Mouse (Mus musculus) c-Kit-negative CD71-positive TER-119-positive erythroid progenitor cells, embryonic 14.5 days (primary cell): ENCODE results near the gene Ndufaf8.

Experiments
- DNase-seq: peaks from one replicate; pipeline ENCODE4 v3.0.0-alpha.2; 2013; ENCODE audit warnings: low read depth, low spot score

Gene Ndufaf8

DNA sequence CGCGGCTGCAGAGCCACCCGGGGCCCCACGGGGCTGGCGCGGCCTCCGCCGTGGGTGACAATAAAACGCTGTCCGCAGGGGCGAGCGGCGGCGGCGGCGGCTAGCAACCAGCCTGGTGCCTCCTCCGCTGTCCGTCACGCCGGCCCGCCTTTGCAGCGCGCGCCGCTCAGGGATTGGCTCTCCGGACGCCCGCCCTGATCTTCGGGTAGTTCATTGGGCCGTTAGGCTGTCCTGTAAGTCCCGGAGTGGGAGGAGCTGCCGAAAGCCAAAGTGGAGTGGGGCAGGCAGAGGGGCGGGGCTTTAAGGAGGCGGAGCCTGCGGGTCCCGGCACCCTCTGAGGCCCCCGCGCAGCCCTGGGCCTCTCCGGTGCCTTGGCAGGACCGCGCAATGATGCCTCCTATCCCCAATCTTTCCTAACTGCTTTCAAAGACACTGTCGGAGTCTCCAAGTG lies 12.0 kb upstream of the Ndufaf8 start, which contains the start of gene Cep131:
Cep131 (minus strand) TSS at position 126 of the 451 bp plus-strand sequence.
- DNase-seq = peak; percentile 96

DNA sequence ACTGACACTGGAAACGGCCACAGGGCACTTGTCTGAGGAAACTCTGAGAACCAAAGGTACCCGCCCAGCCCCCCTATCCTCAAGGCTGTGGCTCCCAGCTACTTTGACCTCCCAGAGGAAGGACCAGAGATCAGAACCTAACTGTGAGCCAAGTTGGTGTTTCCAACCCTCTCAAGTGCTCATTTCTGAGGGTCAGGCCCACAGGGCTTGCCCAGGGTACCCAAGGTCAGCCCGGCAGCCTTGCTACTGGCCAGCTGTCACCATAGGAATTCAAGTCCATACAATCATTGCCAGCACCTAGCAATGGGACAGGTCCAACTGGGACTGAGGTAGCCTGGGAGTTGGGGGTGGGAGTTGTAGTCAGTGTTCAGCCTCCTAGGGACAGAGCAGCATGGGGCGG lies 8.1 kb upstream of the Ndufaf8 start:
- DNase-seq = no peak

DNA sequence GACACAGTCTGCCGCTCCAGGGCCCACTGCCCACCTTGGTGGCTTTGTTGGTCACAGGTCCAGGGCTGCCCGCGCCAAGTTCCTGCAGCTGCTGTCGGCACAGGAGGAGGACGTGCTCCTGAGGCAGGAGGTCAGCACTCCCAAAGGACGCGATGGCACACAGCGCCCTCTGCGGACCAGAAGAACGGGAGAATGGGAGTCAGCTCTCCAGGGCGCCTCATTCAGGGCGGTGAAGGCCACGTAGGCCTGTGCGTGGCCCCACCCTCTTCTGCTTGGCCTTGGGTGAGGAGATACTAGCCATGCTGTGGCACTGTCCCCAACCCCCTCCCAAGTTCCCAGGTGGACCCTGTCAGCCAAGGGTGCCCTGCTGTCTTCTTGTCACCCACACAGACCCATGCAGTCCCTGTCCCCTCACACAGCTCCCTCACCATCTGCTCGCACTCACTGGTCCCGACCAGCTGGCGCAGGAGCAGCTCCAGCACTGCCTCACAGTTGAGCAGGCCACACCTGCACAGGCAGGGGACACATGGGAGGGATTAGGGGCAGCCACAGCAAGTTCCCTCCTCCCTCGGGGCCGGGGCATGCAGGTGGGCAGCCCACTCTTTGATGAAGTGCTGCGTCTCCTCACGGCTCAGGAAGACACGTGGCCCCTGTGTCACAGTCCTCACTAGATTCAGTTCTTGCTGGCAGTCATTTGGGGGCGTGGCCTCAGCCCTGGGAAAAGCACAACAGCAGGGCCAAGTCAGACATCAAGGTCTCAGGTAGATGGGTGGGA lies 5.7 kb upstream of the Ndufaf8 start:
- DNase-seq = no peak

DNA sequence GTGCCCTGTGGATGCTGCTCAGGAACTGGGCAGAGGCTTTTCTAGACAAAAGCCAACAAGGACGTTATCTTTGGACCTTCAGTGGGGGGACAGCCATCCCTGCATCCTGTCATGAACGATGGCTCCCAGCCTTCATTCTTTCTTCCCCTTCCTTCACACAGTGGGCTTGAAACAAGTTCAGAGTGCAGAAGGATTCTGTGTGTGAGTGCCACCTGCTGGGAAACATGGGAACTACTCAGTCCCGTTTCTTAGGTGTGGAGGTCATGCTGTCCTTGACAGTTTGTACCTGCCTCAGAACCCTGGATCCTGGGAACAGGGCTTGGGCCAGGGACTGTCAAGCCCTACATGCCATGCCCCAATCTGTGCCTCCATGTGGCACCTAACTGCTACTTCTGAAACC lies 2.3 kb downstream of the Ndufaf8 start:
- DNase-seq = peak; percentile 53

DNA sequence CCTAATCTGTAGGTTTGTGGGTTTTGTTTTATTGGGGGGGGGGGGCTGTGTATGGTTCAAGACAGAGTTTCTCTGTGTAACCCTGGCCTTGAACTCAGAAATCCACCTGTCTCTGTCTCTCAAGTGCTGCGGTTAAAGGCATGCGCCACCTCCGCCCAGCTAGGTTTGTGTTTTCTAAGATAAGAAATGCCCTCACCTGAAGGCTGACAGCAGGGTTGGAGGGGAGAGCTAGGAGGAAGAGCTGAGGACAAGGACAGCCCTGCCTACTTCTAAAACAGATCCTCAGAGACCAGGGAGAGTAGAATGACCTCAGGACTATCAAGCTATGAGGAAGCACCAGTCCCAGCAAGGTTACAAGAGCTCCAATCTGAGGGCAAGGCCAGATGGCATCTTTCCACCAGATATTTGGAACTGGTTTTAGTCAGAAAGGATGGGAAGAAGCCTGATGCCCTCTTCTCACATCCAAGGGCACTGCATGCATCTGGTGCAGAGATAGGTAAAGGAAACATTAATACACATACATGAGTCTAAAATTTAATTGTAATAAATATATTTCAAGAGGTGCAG lies 4.8 kb downstream of the Ndufaf8 start:
- no peak for DNase-seq

DNA sequence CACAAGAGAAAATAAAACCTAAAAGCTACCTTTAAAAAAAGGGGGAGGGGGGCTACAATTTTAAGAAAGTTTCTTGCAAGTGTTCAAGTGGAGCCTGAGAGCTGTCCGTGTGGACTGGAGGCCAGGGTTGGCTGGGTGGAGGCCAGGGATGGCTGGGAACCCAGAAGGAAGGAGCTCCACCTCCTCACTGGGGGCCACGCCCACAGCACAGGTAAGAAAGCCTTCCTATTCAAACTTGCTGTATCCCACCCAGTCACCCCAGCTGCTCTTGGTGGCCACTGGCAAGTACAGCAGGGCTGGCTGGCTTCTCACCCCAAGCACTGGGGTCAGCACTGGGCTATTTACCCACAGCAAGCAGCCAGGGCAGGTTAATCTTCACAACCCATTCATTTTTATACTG lies 8.3 kb downstream of the Ndufaf8 start:
- no peak for DNase-seq

DNA sequence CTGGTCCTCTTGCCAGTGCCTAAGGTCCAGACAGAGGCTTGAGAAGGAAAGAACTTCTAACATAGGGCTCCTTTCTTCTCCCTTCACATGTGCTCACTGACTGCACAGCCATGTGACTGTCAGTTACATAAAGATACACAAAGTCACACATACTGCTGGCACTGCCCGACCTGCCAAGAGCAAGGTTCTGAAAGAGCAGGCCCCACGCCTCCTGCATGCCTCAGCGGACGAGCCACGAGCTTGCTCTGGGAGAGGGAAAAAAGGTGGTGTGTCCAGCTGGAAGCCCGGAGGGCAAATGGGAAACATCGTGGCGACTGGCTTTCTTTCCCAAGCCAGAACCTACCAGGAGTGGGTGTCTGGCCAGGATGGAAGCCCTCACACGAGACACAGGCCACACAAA lies 9.1 kb downstream of the Ndufaf8 start:
- no peak for DNase-seq

DNA sequence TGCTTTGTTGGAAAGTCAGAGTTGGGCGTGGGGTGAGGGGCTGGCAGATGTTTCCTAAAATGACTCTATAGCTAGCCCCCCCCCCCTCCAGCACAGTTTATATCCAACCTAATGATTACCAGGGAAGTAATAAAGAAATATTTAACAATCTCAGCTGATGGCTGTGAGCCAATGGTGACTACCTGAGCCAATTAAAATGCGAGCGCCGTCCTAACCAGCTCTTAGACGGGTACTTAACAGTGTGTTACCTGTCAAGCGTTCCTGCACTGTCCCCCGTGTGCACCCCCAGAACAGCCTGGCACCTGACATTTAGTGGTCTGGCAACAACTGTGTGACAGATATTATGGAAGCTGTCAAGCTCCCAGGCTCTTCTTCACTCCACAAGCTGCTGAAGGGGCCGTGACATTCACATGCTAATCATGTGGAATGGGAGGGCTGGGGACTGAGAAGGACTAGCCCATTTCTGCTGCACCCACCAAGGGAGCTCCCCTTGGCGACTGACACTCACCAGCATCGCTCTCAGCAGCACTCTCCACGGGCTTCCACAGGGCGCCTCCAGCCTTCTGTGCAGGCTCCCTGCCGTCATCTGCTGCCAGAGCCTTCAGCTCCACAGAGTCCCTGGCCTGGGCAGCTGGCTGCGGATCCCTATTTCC lies 11.0 kb downstream of the Ndufaf8 start:
- DNase-seq = no peak

DNA sequence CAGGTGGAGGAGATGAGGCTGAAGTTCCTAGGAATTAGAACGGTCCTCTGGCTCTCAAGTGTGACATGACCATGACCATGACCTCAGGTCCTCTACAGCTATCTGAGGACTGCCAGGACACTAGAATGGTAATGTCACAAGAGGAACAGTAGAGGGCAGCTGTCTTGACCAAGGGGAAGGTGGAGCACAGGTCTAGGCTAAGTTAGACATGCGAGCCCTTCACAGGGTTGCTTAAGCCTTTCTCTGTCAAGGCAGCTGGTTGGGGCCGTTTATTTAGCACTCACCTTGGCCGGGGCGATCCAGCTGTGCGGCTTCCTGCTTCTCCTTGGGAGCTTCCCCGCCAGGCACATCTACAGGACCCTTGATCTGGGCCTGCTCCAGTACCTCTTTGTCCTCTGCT lies 11.8 kb downstream of the Ndufaf8 start:
- DNase-seq = no peak

DNA sequence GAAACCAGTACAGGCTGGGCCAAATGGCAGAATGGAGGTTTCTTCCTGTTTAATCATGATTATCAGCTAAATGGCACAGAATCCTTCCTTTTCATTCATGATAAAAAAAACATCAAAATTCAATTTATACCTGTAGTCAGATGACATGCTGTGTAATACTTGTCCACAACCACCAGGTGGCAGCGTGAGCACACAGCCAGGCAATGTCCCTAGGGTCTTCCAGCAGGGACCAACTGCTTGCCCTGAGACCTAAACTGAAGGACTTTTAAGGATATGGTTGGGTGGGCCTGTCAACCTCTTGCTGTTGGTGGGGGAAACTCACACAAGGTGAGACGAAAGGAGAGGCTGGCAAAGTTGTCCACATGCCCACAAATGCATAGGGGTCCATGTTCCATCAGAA lies 12.3 kb downstream of the Ndufaf8 start:
- DNase-seq = no peak

DNA sequence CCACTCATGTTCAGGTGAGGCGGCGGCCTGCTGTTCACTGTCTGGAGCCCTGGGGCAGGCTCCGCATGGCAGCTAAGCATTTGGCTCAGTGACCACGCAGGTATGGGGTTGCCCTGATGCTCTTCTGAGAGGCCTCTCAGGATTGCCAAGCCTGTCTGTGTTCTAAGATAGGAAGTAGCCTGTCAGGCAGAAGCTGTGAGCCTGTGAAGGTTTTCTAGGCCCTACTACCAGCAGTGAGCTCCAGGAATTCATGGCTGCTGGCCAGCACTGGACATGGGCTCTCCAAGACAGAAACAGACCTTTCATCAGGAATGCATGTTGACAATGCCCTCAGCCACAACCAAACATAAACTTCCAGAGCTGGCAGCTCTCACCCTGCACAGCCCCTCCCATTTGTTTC lies 13.4 kb downstream of the Ndufaf8 start:
- DNase-seq = no peak

DNA sequence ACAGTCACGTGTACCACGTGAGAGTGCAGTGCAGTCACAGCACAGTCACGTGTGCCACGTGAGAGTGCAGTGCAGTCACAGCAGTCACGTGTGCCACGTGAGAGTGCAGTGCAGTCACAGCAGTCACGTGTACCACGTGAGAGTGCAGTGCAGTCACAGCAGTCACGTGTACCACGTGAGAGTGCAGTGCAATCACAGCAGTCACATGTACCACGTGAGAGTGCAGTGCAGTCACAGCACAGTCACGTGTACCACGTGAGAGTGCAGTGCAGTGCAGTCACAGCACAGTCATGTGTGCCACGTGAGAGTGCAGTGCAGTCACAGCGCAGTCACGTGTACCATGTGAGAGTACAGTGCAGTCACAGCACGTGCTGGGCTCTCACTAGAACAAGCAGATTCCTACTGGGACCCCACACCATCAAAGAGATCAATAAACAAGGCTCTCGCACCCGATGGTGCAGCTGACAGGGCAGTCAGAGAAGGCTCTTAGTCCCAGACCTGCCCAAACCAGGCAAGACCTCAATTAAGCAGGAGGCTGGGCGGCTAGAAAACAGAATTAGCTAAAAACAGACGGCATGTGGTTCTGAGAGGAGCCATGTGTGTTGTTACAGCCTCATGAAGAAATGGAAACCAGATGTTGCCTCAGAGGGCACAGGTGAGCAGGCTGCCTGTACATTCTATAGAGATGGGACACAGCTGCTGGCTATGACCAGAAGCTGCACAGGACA lies 15.9 kb downstream of the Ndufaf8 start:
- DNase-seq = no peak

DNA sequence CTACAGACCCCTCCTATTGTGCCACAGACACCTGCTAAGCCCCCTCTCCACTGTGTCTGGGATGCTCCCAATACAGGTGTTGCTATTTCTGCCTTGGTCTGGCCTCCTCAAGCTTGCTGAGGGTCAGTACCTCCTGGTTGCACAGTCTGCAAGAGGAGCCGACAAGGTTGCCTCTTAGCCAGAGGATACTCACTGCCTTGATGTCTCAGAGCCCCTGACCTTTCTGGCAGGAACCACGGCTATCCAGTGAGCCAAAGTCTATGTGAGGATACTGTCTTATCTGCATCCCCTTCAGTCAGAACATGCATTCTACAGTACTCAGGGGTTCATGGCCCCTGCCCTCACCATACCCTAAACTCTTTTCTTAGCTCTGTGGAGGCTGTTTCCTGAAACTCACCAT lies 18.9 kb downstream of the Ndufaf8 start:
- DNase-seq = no peak

DNA sequence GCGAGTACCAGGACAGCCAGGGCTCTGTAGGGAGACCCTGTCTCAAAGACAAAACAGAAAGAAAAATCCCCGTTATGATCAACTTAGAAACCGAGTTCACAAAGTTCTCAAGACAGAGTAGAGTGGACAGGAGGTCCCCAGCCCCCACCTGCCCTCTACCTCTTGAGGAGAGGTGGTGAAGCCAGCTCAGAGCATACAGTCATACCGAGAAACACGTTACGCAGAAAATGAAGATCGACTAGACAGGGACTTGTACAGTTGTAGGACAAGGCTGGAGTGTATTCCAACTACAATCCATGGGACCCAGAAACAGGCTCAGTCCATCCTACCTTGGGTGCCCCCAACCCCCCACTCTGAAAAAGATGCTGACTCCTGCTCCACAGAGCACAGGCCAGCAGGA lies 20.4 kb downstream of the Ndufaf8 start:
- no peak for DNase-seq

DNA sequence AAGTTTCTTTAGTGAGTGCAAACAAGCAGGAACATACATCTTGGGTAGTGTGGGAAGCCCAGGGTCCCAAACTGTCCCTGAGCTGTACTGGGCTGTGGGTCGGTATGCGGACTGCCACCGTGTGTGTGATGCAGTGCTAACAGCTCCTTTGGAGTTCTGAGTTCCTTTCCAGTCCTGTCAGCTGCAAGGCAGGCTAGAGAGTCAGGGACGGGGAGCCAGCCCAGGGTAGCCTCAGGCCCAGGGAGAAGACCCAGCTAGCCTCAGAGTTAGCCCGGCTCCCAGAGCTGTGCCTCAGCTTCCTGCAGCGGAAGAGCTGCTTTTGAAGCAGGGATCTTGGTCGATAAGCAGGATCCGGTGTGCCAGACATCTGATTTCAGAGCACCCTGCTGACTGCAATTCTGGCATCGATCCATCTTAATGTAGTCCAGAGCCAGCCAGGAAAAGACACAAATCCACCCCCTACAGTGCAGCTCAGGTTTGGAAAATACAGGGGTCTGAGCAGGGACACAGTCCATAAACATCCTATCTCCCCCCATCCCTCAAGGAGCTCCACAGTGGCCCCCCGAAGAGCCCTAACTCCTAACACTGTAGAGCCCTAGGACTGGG lies 21.3 kb downstream of the Ndufaf8 start:
- no peak for DNase-seq

DNA sequence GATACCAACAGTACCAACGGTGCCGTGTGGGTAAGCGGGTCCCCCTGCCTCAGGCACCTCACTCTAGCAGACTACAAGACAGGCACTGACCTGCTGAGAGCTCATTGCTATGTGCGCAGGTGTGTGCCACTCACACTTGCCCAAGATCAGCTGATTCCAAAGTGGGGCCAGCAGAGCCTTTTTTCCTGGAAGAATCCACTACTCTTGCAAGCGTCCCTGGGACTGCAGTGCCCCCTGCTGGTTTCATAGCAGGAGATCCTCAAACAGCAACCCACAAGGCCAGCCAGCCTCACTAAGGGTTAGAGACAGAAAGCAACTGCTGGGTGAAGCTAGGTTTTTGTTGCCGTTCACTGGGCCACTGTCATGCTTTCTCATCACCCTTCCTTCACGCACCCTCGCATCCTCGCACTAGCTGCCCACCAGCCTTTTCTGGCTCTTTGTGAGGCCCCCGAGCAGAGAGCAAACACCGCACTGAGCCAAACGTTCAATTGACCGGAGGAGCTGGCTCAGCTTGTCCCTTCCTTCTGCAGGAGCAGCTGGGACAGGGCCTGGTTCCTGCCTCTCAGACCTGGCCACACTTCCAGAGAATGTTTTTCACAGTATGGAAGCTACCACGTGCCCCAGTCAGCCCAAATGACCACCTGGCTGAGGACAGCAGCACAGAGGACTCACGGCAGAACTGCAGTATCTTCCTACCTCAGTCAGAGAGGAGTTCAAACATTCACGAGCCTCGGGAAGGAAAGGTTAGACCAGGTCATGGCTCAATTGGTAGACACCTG lies 22.1 kb downstream of the Ndufaf8 start:
- no peak for DNase-seq

DNA sequence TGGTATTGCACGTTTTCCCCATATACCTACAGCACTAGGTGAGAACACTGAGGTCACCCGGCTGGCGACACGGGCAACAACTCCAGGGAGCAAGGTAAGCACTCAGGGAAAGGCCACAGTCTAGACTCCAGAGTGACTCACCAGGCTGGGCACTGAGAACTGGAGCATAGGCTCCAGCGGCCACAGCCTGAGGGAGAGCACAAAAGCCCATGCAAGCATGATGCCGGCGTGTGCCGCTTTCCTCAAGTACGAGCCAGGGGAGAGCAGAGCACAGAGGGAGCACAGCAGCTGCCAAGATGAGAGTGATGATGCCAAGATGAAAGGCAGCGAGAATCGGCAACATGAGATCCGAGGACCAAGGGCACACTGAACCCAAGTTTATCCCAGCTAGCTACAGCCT lies 23.4 kb downstream of the Ndufaf8 start:
- no peak for DNase-seq

DNA sequence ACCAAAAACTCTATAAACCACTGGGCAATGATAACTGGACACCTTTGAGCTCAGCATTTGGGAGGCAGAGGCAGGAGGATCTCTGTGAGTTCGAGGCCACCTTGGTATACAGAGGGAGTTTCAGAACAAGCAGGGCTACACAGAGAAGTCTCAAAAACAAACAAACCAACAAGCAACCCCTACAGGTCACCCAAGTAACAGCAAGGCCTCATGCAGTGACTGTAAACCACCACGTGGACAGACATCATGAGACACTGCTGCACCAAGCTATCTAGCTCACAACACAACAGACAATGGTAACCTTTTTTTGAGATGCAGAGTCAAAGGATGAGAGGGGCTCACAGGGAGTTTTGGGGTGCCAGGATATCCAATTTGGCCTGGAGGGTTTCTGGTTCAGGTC lies 28.1 kb downstream of the Ndufaf8 start:
- no peak for DNase-seq

DNA sequence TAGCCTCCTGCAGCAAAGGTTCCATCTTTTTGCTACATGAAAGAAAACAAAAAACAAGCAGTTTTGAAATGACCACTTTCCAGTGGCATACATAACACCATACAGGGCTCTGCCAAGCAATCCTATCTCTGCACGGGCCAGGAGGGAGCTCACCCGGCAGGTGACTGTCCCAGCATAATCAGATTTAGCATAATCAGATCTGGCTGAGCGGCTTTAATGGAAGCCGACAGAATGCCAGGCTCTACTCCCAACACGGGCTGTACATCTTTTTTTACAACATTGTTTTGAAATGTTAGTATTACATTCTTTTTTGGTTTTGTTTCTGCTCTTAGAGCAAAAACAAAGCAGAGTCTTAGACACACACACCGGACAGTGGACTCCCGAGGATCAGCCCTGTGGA lies 30.6 kb downstream of the Ndufaf8 start:
- DNase-seq = no peak

DNA sequence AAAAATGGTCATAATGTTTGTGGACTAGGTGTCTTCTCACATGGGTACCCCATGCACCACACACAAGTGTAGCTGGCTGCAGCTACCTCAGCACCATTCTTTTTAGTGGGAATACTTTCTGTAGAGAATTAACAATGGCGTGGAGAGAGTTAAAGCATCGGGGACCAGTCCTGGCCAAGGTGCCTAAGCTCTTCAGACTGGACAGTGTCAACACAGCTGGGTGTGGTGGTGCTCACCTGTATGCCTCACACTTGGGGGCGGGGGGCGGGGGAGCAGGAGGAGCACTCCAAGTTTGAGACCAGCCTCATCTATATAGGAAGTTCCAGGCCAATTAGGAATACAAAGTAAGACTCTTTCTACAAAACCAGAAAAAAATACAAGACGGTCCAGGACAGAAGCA lies 35.4 kb downstream of the Ndufaf8 start:
- no peak for DNase-seq
